Mouse (Mus musculus) Muller cell, postnatal 12 days (primary cell): ENCODE results near the gene Slc5a5.

Source experiments
- DNase-seq: peaks from one replicate; pipeline ENCODE4 v3.0.0-alpha.2; 2015; ENCODE audit errors: inconsistent ontology term

Slc5a5 gene

GRCm38 (mm10) chr8:70836666-70837065 is 55.9 kb downstream of the Slc5a5 start:
- no peak for DNase-seq

- DNase-seq = no peak
These were observed 58.5 kb downstream of the Slc5a5 start for GRCm38 (mm10) chr8:70834071-70834470.

- DNase-seq = peak; percentile 89
These were observed 59.0 kb downstream of the Slc5a5 start for GRCm38 (mm10) chr8:70833520-70833919.

GRCm38 (mm10) chr8:70833018-70833482 is 59.5 kb downstream of the Slc5a5 start:
- peak; percentile 31 for DNase-seq
